Mouse (Mus musculus): ENCODE measurements at regions not wholly inside any gene's neighbourhood (a gene's known extent, or its start where the extent isn't known, plus 50 kb on each side); places are given as distances from the start of the nearest gene placed in this dataset.

DNA sequence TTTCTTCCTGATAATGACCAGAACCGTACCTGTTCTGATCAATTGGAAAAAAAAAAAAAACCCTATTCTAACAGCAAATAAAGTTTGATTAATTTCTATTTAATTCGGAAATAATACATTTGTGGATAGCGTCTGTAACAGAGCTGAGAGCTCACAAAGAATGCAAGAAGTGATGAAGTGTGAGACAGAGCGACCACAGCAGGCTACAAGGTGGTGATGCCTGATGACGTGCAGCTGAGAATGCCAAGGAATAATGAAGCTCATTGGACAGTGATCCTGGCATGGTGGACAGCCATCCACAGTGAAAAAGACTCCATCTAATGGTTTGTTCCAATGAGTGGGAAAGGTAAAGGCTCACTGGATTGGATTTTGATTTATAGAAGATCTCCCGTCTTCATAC lies 111.2 kb upstream of the Hand2 start:
- no peaks in the 10 kb centered on the region for H3K4me1 ChIP-seq (ENCODE audit: control insufficient read depth)
- H3K36me3 ChIP-seq (ENCODE audit: control insufficient read depth), result no peaks in the 10 kb centered on the region
- H3K9me3 ChIP-seq (ENCODE audit: control insufficient read depth, low read length), result peaks cover 4% of the 10 kb centered on the region
- no peaks in the 10 kb centered on the region for H3K27me3 ChIP-seq (ENCODE audit: control insufficient read depth)
- no peak overlapping the region for H3K4me3 ChIP-seq (replicated peaks)
- TF ChIP-seq TAL1 (IDR thresholded peaks at IDR 0.05; ENCODE audit: low read length) (no peak), GATA1 (IDR thresholded peaks at IDR 0.05; ENCODE audit: low read length) (no peak)

DNA sequence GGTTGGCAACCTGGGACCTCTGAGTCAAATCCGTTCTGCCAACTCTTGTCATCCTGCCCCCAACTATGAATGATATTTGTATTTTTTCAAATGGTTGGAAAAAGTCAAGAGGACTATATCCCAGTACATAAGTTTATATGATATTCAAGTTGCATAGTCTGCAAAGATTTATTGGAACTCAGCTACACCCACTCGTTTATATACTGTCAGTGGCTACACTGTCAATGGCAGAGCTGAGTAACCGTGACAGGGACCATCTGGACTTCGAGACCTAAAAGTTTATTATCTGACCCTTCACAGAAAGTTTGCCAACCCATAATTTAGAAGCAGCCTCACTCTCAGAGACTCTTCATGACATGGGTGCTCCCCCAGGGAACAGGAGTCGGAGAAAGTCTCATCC lies 107.7 kb upstream of the Hand2 start:
- no peak for TF ChIP-seq TAL1 (IDR thresholded peaks at IDR 0.05; ENCODE audit: low read length)
- no peak for TF ChIP-seq GATA1 (IDR thresholded peaks at IDR 0.05; ENCODE audit: low read length)
- H3K4me1 ChIP-seq (ENCODE audit: control insufficient read depth), result no peaks in the 10 kb centered on the region
- peaks cover 4% of the 10 kb centered on the region for H3K9me3 ChIP-seq (ENCODE audit: control insufficient read depth, low read length)
- no peaks in the 10 kb centered on the region for H3K36me3 ChIP-seq (ENCODE audit: control insufficient read depth)
- no peak overlapping the region for H3K4me3 ChIP-seq (replicated peaks)
- no peaks in the 10 kb centered on the region for H3K27me3 ChIP-seq (ENCODE audit: control insufficient read depth)

DNA sequence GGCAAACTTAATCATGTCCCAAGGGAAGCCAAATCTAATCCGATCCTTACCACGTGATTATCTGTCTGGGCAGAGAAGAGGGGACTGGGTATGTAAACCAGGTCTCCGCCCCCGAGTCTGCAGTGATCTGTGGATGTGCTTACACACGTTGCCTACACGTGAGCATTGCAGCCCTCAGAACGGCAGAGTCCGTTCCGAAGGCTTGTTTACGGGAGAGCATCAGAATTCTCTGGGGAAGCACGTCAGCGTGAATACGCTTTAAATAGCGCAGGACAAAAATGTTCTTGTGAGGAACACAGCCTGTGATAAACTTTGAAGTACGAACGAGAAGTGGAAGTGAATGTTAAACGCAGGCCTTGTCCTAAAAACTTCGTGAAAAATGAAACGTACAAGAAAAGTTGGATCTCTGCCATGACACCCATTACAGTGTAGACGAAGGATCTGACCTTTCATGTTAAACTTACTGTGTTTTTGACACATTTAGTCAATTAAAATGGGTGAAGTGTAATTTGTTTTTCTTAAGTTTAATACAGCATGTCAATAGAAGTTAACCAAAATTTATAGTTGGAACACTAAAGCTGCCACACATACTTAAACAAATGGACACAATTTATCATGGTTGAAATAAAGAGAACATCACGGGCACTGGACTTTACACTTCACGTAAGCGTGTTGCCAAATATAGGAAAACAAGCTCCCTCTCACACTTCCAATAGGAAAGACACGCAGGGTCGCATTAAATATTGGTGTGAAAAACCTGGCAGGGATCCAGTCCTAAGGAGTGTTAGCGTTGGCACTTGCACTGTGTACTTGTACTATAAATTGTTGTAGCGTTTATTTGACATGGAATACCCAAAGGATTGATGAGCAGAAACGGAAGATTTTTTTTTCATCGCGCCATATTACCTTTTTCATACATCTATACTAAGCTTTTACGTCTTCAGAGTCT lies 106.5 kb upstream of the Hand2 start:
- TF ChIP-seq GATA1 (IDR thresholded peaks at IDR 0.05; ENCODE audit: low read length) (no peak), TAL1 (IDR thresholded peaks at IDR 0.05; ENCODE audit: low read length) (no peak)
- Histone ChIP-seq H3K4me3 (replicated peaks) (no peak overlapping the region), H3K27me3 (ENCODE audit: control insufficient read depth) (no peaks in the 10 kb centered on the region), H3K36me3 (ENCODE audit: control insufficient read depth) (no peaks in the 10 kb centered on the region), H3K4me1 (ENCODE audit: control insufficient read depth) (no peaks in the 10 kb centered on the region), H3K9me3 (ENCODE audit: control insufficient read depth, low read length) (peaks cover 4% of the 10 kb centered on the region)

DNA sequence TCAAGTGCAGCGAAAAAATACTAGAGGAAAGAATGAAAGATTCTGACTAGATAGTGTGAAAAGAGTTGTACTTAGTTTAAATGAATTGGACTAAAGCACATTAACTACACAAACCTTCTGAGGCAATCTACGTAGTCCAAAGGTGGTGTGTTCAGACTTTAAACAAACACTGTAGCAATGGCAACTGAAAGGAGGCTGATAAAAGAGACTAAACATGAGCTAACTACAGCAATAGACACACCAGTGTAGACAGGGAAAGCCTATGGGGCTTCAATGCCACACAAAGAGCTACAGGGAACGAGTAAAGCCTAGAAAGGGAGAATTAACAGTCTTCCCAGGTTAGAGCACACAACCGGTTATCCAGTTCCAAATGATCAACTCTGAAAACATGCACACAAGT lies 90.2 kb upstream of the Hand2 start:
- no peaks in the 10 kb centered on the region for H3K27me3 ChIP-seq (ENCODE audit: control insufficient read depth)
- TF ChIP-seq GATA1 (IDR thresholded peaks at IDR 0.05; ENCODE audit: low read length) (no peak), TAL1 (IDR thresholded peaks at IDR 0.05; ENCODE audit: low read length) (no peak)
- no peaks in the 10 kb centered on the region; the same call in 1 of the 2 replicates for H3K9me3 ChIP-seq (ENCODE audit: control insufficient read depth, low read length)
- no peaks in the 10 kb centered on the region for H3K4me1 ChIP-seq (ENCODE audit: control insufficient read depth)
- no peak overlapping the region for H3K4me3 ChIP-seq (replicated peaks)
- no peaks in the 10 kb centered on the region for H3K36me3 ChIP-seq (ENCODE audit: control insufficient read depth)

DNA sequence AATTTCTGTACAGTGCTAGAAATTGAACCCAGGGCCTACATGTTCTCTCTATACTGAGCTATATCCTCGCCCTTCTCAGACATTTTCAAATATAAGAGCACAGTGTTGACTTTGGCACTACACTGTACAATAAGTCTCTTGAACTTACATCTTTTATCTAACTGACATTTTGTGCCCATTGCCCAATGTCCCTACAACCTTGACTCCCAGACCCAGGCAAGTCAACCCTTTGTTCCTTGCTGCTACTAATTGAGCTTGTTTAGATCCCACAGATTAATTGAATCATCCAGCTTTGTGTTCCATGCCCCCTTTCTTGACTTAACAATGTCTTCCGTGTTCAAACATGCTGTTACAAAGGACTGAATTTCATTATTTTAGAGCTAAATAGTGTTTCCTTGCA lies 78.5 kb upstream of the Hand2 start:
- Histone ChIP-seq H3K9me3 (ENCODE audit: control insufficient read depth, low read length) (no peaks in the 10 kb centered on the region), H3K27me3 (ENCODE audit: control insufficient read depth) (no peaks in the 10 kb centered on the region), H3K4me3 (replicated peaks) (no peak overlapping the region), H3K4me1 (ENCODE audit: control insufficient read depth) (no peaks in the 10 kb centered on the region), H3K36me3 (ENCODE audit: control insufficient read depth) (no peaks in the 10 kb centered on the region)
- no peak for TF ChIP-seq GATA1 (IDR thresholded peaks at IDR 0.05; ENCODE audit: low read length)
- TF ChIP-seq TAL1 (IDR thresholded peaks at IDR 0.05; ENCODE audit: low read length), result no peak

DNA sequence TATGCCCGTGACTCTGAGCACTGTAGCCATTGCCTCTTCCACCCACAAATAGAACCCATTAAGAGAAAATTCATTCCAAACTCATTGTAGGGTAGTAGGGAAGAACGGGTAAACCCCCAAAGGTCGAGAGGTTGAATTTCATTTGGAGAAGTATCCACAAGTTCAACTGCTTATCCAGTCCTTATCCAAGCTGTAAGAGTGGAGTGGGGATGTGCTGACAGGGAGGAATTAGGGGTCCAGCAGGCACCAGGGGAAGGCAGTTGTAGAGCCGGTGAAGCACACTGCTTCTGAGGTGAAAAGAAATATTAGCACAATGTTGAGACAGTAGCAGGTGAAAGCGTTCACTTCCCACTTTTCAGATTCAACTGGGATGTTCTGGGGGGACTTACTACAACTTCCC lies 71.7 kb upstream of the Hand2 start:
- Histone ChIP-seq H3K4me3 (replicated peaks) (no peak overlapping the region), H3K36me3 (ENCODE audit: control insufficient read depth) (no peaks in the 10 kb centered on the region), H3K4me1 (ENCODE audit: control insufficient read depth) (no peaks in the 10 kb centered on the region), H3K27me3 (ENCODE audit: control insufficient read depth) (no peaks in the 10 kb centered on the region), H3K9me3 (ENCODE audit: control insufficient read depth, low read length) (no peaks in the 10 kb centered on the region)
- no peak for TF ChIP-seq GATA1 (IDR thresholded peaks at IDR 0.05; ENCODE audit: low read length)
- no peak for TF ChIP-seq TAL1 (IDR thresholded peaks at IDR 0.05; ENCODE audit: low read length)

Data from erythroblast, embryonic 14.5 days (primary cell).